Mouse (Mus musculus) CH12F3 (cell line): ENCODE data around the gene Mast4.

Source experiments
- in situ Hi-C: fragments of 300-500 bp; cut with MboI; formaldehyde crosslinking; loops from 2 replicates; pipeline ENCODE4 v1.14.3; 2020; ENCODE audit warnings: low sequenced_read_pairs

Gene Mast4

GRCm38 (mm10) chr13:103199823-103200660 lies 134.3 kb downstream of the Mast4 start:
- in situ Hi-C loops, result no loop called here

- in situ Hi-C loops, result no loop called here
Observed at GRCm38 (mm10) chr13:103198210-103198940, 135.9 kb downstream of the Mast4 start.

GRCm38 (mm10) chr13:103196307-103196706 lies 138.0 kb downstream of the Mast4 start:
- in situ Hi-C loops, result no loop called here

- in situ Hi-C loops, result no loop called here
Observed at GRCm38 (mm10) chr13:103195847-103196246, 138.4 kb downstream of the Mast4 start.

- in situ Hi-C loops, result no loop called here
Observed at GRCm38 (mm10) chr13:103183566-103183965, 150.7 kb downstream of the Mast4 start.

GRCm38 (mm10) chr13:103181836-103182235 lies 152.5 kb downstream of the Mast4 start:
- in situ Hi-C loops, result no loop called here

GRCm38 (mm10) chr13:103176871-103177270 lies 157.4 kb downstream of the Mast4 start:
- in situ Hi-C loops, result loop anchor here (10.0 kb wide), 1 partner anchor 458 kb away; no protein-coding TSS in a partner anchor

- in situ Hi-C loops, result loop anchor here (10.0 kb wide), 1 partner anchor 460 kb away; no protein-coding TSS in a partner anchor
Observed at GRCm38 (mm10) chr13:103174431-103174830, 159.9 kb downstream of the Mast4 start.

- in situ Hi-C loops, result loop anchor here (10.0 kb wide), 1 partner anchor 461 kb away; no protein-coding TSS in a partner anchor
Observed at GRCm38 (mm10) chr13:103173545-103174182, 160.6 kb downstream of the Mast4 start.

GRCm38 (mm10) chr13:103151944-103152343 lies 182.4 kb downstream of the Mast4 start:
- in situ Hi-C loops, result no loop called here

- in situ Hi-C loops, result no loop called here
Observed at GRCm38 (mm10) chr13:103151171-103151570, 183.1 kb downstream of the Mast4 start.

- in situ Hi-C loops, result no loop called here
Observed at GRCm38 (mm10) chr13:103150671-103151070, 183.6 kb downstream of the Mast4 start.

- in situ Hi-C loops, result no loop called here
Observed at GRCm38 (mm10) chr13:103149415-103149814, 184.9 kb downstream of the Mast4 start.

- in situ Hi-C loops, result no loop called here
Observed at GRCm38 (mm10) chr13:103144343-103144742, 190.0 kb downstream of the Mast4 start.

GRCm38 (mm10) chr13:103141304-103141703 lies 193.0 kb downstream of the Mast4 start:
- in situ Hi-C loops, result no loop called here

- in situ Hi-C loops, result no loop called here
Observed at GRCm38 (mm10) chr13:103140051-103140450, 194.2 kb downstream of the Mast4 start.

- in situ Hi-C loops, result no loop called here
Observed at GRCm38 (mm10) chr13:103138298-103138697, 196.0 kb downstream of the Mast4 start.

GRCm38 (mm10) chr13:103135224-103135883 lies 198.9 kb downstream of the Mast4 start:
- in situ Hi-C loops, result no loop called here

- in situ Hi-C loops, result no loop called here
Observed at GRCm38 (mm10) chr13:103131781-103132180, 202.5 kb downstream of the Mast4 start.

GRCm38 (mm10) chr13:103129130-103129797 lies 205.0 kb downstream of the Mast4 start:
- in situ Hi-C loops, result no loop called here
